Mouse (Mus musculus): ENCODE measurements at regions not wholly inside any gene's neighbourhood (a gene's known extent, or its start where the extent isn't known, plus 50 kb on each side); places are given as distances from the start of the nearest gene placed in this dataset.

DNA sequence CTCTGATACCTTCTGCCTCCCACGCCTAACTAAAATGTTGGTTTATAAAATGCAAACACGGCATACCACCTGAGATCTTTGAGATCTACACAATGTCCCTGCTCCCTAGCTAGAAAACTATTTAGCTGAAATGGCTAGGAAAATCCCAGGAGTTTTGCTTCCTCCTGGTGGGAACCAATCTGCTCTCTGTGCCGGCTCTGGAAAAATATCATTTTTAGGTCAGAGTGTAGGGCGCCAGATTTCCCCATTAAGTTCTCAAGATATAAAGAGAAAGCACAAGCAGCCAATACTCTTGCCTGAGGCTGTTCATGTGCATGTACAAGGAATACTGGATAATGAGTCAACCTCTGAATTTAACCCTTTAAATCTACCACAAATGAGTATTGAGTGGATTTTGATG lies 301.0 kb downstream of the 9330182O14Rik start:
- no peak for DNase-seq (ENCODE audit: low read depth)

DNA sequence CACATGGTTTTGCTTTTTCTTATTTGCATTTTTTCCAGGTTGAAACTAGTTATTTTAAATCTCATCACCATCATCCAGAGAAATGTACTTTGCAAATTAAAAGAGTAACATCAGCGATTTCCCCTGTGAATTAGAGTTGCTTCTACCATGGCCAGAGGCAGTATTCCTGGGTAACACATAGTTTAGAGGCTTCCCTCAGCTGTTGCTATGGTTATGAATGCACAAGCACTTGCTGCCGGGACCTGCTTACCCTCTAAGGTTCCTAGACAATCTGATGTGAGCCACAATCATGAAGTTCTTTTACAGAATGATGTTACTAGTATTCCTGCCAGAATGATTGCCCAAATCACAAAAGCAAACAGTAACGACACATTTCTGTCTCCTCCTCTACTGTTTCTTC lies 302.5 kb downstream of the 9330182O14Rik start:
- DNase-seq (ENCODE audit: low read depth): no peak

GRCm38 (mm10) chr15:40439827-40440226 lies 305.7 kb downstream of the 9330182O14Rik start:
- DNase-seq (ENCODE audit: low read depth): no peak

GRCm38 (mm10) chr15:40448623-40449022 lies 314.5 kb downstream of the 9330182O14Rik start:
- no peak for DNase-seq (ENCODE audit: low read depth)

DNA sequence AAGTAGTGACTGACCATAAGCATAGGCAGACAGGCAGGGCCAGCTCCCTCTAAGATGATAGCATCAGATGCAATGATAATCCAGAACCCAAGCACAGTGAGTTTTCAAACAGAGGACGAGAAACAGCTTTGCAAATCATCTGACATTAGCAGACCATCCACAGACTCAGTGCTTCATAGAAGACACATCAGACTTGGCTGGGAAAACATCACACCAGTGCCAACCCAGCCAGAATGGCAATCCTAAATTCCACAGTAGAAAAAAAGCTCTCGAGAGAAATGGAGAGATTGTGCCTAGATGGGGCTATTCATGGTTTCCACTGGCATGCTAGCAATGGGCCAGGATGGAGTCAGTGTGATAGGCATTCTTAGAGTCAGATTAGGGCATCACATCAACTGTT lies 319.1 kb downstream of the 9330182O14Rik start:
- no peak for DNase-seq (ENCODE audit: low read depth)

DNA sequence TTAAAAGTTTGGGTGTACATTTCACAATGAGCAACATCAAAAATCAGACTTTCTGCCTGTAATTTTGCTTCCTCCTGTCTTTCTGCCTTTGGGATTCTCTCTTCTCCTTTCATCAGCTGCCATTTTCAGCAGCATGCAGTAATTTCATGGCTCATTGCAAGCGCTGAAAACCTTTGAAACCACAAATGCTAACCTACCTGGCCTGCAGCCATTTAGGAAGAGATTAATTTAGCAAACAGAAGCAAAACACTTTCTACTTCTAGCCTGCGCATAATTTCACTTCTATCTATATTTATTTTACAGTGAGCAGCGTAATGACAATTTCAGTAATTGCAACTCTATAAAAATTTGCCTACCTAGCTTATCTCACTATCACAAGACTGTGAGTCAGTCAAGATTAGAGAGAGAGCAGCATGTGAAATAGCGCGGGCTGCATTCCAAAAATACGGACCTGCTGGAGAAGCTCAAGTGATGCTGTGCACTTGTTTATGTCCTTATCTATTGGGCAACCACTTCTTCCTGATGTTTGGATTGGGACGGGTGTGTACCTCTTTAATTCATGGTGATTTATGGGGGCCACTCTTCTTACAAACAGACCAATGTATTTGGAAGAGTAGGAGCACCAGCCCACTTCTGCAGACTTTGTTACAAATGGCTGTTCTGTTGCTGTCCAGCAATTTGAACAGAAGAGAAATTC lies 341.6 kb downstream of the 9330182O14Rik start:
- DNase-seq (ENCODE audit: low read depth): peak; percentile 30

DNA sequence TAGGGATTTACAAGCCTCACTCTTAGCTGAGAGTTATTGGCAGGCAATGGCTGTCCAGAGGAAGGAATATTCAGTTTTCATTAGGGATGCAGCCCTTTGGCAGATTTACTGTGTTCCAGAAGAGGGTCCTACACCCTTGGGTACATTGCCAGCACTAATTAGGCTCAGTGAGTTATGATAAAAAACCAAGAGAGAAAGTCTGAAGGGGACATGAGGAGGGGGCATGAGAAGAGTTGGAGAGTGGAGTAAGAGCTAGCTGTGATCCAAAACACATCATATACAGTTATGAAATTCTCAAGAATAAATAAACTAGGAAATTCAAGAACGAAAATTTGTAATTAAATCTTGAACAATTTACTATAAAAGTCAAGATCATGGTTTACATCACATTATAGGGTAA lies 346.2 kb downstream of the 9330182O14Rik start:
- DNase-seq (ENCODE audit: low read depth): no peak

DNA sequence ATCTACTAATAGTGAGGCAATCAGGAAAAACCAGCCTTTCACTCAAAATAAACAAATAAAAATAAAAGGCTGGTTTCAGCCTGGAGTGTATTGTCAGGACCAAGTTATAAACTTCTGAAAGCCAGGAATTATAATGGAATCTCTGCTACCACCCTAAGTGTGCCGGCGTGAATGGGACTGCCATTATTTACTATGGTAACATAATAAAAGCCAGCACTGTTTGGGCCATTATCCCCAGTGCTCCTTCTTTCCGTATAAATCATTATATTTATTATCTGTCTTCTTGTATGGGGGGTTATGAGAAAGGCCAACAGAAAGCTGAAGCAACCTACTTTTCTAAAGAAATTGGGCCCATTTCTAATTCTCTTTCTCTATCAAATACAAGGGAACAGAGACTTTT lies 347.1 kb downstream of the 9330182O14Rik start:
- DNase-seq (ENCODE audit: low read depth): no peak

DNA sequence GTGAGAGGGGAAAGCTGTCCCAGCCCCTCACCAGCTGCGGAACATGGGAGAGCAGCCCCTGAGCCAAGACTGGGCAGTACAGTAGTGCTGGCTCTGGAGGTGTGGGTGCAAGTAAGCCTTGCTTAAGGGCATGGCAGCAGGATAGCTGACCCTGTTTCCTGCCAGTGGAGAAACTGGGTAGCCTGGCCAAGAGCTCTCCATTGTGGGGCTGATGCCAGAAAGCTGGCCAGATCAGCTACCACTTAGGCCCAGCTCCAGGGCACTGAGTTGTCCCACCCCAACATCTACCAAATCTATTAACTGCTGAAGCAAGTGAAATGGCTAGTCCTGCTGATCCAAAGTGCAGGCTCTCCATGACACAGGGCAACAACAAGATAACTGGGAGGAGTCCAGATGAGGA lies 351.8 kb downstream of the 9330182O14Rik start:
- peak; percentile 13 for DNase-seq (ENCODE audit: low read depth)

DNA sequence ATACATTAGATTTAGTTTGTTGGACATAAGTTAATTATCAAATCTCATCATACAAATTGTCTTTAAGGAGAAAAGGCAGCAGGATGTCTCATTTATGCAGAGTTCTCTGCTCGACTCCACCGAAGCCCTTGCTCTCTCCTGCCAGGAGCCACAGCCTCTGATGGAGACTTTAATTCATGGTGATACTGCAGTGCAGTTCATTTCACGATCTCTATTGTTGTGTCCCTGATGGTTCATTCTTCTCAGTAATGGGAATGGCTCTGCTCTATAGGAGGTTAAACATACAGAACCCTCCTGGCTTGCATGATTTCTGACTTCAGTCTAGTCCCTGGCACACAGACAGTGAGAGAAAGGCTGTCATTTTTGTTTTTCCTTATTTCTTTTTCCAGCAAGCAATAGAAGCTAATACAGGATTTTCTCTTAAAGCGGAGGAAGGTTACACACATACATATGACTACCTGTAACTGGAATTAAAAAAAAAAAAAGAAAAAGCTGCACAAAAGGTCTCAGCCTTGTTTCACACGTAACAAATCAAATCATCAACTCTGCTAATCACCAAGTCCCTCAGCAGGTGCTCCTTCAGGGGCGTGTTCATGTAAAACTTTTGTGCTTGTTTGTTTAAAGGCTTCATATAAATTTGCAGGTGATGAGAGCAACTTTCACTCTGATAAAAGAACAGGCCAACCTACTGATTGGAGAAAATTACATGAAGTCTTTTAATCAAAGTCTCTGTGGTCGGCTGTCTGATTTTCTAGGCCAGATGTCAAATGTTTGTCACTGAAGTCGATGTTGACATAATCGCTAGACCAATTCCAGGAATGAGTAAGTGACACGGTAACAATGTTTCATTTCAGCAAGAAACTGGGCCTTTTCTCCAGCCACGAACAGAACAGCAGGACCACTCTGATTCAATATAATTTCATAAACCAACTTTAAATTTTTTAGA lies 367.3 kb downstream of the 9330182O14Rik start:
- no peak for DNase-seq (ENCODE audit: low read depth)

DNA sequence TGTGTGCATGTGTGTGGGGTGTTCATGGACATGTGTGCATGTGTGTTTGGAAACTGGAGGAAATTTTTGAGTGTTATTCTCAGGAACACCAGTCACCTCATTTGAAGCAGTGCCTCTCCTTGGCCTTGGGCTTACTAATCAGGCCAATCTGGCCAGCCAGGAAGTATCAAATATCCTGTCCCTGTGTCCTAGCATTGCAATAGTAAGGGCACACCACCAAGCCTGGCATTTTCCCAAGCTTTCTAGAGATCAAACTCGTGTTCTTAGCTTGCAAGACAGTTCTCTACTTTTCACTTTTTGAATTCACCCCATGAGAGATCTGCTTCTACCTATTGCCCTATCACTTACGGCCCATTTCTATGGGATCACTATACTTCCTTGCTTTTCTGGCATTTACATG lies 376.7 kb downstream of the 9330182O14Rik start:
- DNase-seq (ENCODE audit: low read depth): no peak

GRCm38 (mm10) chr15:40524350-40524749 lies 390.2 kb downstream of the 9330182O14Rik start:
- DNase-seq (ENCODE audit: low read depth): no peak

DNA sequence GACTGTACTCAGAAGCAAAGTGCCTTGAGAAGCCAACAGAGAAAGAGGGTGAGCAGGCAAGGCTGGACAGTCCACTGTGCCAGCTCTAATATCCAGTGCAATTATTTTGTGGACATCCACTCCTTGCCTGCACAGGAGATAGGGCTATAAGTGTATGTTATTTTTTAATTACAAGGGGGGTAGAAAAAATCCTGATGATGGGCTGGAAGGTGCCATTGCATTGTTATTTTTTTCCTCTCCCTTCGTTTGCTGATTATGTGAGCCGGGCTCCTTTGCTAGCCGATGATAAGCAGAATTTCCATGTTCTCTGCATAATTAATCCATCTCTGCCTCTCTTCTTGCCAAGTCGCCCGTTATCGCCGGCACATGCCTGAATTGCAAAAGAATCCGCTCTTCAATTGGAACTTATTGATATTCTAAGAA lies 399.3 kb downstream of the 9330182O14Rik start:
- DNase-seq (ENCODE audit: low read depth): no peak

DNA sequence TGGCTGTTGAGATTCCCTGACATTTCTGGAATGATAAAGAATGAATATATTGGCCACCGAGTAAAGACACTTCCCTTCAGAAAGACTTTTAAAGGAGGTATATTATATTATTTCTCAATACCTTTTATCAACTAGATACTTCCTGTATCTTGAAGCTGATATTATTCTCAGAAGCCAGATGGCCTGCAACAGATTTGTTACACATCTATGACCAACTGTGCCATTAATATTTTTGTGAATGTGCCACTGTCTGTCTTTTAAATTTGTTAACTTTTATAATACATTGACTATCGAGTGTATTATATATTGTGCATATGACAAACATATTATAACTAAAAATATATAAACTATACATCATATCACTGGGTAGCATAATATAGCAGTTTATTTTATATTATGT lies 427.5 kb downstream of the 9330182O14Rik start:
- DNase-seq (ENCODE audit: low read depth): no peak

- DNase-seq (ENCODE audit: low read depth): no peak
These were observed 431.6 kb downstream of the 9330182O14Rik start for GRCm38 (mm10) chr15:40565716-40566115.

GRCm38 (mm10) chr15:40566481-40566880 lies 432.3 kb downstream of the 9330182O14Rik start:
- no peak for DNase-seq (ENCODE audit: low read depth)

DNA sequence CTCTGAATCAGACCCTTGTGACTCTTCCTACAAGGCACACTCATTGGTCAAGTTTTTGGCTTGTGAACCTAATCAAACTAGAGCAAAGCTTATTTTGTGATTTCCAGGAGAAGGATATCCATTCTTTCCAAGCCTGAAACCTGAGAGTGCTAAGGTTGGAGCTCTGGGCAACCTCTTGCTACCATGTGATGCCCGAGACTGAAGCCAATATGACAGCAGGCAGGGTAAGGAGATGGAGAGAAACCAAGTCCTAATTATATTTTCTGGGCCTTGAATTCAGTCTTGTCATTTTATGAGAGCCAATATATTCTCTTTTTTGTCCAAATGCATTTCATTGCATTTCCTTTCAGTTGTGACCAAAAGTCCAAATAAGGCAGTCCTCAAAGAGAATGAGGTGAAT lies 434.5 kb downstream of the 9330182O14Rik start:
- no peak for DNase-seq (ENCODE audit: low read depth)

All from NIH3T3 (cell line).